Mouse (Mus musculus): ENCODE data around the gene Adamtsl1.

GRCm38 (mm10) chr4:85941857-85942256 is 427.9 kb downstream of the Adamtsl1 start:
- TF ChIP-seq POLR2A (IDR thresholded peaks at IDR 0.05; ENCODE audit: control insufficient read depth, extremely low read depth, insufficient read depth, low read length, poor library complexity) (no peak), CTCF (IDR thresholded peaks at IDR 0.05; ENCODE audit: borderline replicate concordance, control insufficient read depth, extremely low read depth, insufficient read depth, low read length, poor library complexity) (no peak)

Data from thymus, adult 2 months (tissue).